Mouse (Mus musculus) layer of hippocampus, postnatal 36 days (tissue): ENCODE measurements around the gene Tet1. TPM values are rescaled to one million over a fixed set of nuclear protein-coding genes. Genes with fewer than 3 reads are reported as not detected.
"Not testable (repeated sequence)": the region's sequence is repeated elsewhere in the genome, so short reads cannot be mapped to it uniquely, and the experiment has no call there.

Experiments used
- DNase-seq, 2 experiments: peaks; one replicate each; pipeline ENCODE4 v3.0.0; 2022
- total RNA-seq, 2 experiments: library from RNA; stranded (reverse); gene quantifications; 2 replicates each; pipeline ENCODE4 v1.2.3; 2021

Gene Tet1
- total RNA-seq = 10 to 100 TPM; 17.0 to 19.4 TPM

DNA sequence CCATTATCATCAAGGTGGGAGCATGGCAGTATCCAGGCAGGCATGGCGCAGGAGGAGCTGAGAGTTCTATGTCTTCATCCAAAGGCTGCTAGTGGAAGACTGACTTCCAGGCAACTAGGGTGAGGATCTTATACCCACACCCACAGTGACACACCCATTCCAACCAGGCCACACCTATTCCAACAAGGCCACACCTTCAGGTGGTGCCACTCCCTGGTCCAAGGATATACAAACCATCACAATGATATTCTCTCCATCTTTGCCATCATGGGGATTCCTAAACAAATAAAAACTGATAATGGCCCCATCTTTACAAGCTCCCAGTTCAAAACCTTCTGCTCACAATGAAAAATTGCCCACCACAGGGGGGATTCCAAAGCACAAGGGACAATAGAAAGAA is at the start of gene Tet1:
Tet1 (minus strand) TSS at position 101 of the 400 bp plus-strand sequence.
- DNase-seq = not testable (repeated sequence)

DNA sequence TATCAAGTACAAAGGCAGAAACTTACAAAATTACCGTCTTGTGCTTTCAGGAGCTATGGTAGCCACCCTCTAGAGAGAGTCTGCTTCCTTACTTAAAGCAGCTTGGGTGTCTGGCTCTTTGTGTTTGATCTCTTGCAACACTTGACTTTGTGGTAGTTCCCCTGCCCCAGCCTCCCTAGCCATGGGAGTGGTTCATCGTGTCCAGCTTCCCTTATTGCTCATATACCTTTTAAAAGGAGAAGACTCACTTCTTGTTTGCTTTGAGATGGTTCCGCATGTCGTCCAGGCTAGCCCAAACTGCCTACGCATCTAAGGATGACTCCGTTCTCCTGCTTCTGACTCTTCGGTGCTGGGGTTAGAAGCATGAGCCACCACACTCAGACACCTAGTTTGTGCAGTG is 39.8 kb upstream of the Tet1 start:
- DNase-seq = no peak

GRCm38 (mm10) chr10:62946738-62947471 is 38.1 kb upstream of the Tet1 start, which contains the start of gene Dna2:
TSS of gene Dna2 (plus strand) at chr10:62947026.
- peak; percentile 71 to 78 for DNase-seq

- no peak for DNase-seq
Measured at GRCm38 (mm10) chr10:62944975-62945580, 36.3 kb upstream of the Tet1 start.

DNA sequence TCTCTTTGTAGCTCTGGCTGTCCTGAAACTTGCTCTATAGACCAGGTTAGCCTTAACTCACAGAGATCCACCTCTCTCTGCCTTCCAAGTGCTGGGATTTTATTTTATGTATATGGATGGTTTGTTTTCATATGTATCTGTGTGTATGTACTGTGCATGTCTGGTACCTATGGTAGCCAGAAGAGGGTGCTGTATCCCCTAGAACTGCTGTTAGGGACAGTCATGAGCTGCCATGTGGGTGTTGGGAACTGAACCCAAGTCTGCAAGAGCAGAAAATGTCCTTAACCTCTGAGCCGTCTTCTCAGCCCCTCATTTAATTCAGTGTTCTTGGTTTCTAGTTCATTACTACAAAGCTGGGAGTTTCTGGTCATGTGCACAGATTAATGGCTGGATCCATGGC is 23.6 kb upstream of the Tet1 start:
- DNase-seq = no peak

DNA sequence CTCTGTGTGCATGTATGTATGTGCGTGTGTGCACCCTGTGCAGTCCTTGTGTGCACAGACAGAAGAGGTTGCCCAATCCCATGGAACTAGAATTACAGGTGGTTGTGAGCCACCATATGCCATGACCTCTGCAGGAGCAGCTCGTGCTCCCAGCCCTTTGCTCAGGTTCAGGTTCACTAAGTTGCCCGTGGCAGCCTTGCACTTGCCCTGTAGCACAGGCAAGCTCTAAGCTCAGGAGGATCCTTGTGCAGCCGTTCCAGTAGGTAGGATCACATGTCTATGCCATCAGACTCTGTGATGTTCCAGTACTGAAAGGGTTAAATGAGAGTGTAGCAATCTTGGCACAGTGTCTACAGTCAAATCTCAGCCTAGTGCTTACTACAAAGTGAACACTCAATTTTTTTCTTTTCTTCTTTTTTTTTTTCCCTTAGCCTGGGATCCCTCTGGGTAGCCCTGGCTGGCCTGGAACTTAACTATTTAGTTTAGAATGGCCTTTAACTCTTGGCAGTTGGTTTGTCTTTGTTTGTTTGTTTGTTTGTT is 15.4 kb upstream of the Tet1 start:
- DNase-seq = no peak

DNA sequence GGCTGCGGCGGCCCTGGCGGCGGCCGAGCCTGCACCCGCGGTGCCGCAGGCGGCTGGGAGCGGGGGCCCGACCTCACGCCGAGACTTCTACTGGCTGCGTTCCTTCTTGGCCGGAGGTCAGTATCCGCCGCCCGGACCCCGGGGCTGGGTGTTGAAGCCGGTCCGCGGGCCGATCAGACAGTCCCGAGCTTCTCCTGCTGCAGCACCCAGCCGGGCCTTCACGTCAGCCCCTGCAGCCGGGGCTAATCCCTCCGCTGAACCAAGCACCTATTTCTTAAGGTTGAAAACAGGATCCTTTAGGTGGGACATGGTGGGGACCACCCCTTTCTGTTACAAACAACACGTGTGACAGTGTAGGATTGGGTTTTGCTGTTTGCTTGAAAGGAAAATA is 12.0 kb upstream of the Tet1 start:
- no peak for DNase-seq

DNA sequence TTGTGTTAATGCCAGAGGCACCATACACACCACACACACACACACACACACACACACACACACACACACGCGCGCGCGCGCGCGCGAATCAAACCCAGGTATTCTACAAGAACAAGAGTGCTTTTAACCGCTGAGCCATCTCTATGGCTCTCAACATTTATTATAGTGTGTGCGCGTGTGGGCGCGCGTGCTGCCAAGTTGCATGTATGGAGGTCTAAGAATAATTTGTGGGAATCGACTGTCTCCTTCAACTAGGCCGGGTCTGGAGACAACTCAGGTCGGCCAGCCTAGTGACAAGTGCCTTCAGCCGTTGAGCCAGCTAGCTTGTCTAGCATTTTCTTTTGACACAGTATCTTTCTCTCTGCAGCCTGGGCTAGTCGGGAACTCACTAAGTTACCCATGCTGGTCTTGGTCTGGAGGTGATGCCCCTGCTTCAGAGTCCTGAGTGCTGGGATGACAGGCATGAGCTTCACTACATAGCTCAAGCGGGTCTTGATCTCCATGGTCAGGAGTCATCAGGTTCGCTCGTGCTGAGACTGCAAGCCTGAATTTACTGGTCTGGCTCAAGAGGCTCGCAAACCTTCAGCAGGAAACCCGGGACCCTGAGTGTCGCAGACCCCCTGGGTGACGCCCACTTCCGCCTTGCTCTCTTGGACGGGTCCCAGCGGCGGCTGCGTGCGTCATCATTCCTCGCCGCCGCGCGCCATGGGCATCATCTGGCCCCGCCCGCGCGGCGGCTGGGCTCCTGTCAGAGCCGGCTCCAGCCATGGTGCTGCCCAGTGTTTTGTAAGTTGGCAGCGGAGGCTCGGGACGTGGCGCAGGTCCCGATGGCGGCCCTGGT is 11.3 kb upstream of the Tet1 start, which contains the start of gene Slc25a16:
Slc25a16 (plus strand) TSS at position 709 of the 841 bp plus-strand sequence.
- DNase-seq = peak; percentile 91 to 92

DNA sequence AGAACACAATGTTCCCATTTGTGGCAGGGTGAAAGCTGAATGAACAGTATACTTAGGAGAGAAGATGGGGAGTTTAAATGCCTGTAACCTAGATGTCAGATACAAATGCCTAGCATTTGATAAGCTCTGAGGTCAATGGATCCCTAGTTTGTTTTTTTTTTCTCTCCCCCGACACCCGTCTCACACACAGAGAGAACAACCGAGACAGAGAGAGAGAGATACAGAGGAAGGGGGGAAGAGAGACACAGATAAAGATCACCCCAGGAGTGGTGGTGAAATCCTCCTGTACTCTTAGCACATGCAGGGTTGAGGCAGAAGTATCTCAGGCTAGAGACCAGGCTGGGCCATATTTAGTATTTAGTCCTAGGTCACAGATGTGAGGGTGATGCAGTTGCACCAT is 10.2 kb upstream of the Tet1 start:
- no peak for DNase-seq

GRCm38 (mm10) chr10:62911120-62911519 is 2.3 kb upstream of the Tet1 start:
- no peak for DNase-seq

- DNase-seq = no peak
Measured at GRCm38 (mm10) chr10:62906336-62906735, 2.5 kb downstream of the Tet1 start.

- no peak for DNase-seq
Measured at GRCm38 (mm10) chr10:62902829-62903228, 6.0 kb downstream of the Tet1 start.

GRCm38 (mm10) chr10:62901826-62902225 is 7.0 kb downstream of the Tet1 start:
- no peak for DNase-seq

DNA sequence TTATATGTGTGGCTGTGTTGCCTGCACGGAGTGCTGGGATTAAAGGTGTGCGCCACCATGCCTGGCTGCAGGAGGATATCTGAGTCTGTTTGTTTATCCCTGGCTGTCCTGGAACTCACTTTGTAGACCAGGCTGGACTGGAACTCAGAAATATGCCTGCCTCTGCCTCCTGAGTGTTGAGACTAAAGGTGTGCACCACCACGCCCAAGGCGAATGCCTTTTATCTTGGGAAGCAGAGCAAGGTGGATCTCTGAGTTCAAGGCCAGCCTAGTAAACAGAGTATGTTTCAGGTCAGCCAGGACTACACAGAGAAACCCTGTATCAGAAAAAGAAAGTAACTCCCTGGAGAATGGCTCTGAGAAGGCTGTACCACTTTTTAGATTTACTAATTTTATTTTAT is 8.7 kb downstream of the Tet1 start:
- no peak for DNase-seq

- no peak for DNase-seq
Measured at GRCm38 (mm10) chr10:62898061-62898460, 10.7 kb downstream of the Tet1 start.

DNA sequence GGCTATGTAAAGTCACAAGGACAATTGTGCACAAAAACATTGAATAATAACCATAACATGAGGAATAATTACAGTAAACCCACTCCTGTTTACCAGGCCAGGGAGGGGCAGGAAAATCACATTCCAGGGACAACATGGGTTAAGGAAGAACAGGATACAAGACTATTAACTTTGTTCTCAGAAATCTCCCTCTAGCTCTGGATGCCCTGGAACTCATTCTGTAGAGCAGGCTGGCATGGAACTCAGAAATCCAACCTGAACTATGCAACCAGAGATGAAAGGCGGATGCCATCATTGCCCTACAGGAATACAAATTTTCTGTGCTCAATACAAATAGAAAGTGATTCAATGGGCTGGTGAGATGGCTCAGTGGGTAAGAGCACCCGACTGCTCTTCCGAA is 11.4 kb downstream of the Tet1 start:
- no peak for DNase-seq

- DNase-seq = no peak
Measured at GRCm38 (mm10) chr10:62896774-62897173, 12.0 kb downstream of the Tet1 start.

DNA sequence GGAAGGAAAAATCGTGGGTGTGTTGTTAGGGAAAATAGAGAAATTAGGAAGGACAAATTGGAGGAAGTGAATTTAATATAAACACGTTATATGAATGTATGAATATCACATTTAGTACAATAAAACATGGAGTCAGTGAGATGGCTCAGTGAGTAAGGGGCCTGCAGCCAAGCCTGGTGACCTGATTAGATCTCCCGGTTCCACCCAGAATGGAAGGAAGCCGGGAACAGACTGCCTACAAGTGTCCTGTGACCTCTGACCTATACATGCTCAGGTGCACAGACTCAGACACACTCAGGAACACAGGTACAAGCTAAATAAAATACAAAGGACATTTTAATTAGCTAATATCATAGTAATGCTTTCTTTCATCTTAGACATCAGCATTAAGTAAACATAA is 12.8 kb downstream of the Tet1 start:
- DNase-seq = no peak

- DNase-seq = no peak
Measured at GRCm38 (mm10) chr10:62895386-62895785, 13.4 kb downstream of the Tet1 start.

- no peak for DNase-seq
Measured at GRCm38 (mm10) chr10:62894447-62894846, 14.3 kb downstream of the Tet1 start.

DNA sequence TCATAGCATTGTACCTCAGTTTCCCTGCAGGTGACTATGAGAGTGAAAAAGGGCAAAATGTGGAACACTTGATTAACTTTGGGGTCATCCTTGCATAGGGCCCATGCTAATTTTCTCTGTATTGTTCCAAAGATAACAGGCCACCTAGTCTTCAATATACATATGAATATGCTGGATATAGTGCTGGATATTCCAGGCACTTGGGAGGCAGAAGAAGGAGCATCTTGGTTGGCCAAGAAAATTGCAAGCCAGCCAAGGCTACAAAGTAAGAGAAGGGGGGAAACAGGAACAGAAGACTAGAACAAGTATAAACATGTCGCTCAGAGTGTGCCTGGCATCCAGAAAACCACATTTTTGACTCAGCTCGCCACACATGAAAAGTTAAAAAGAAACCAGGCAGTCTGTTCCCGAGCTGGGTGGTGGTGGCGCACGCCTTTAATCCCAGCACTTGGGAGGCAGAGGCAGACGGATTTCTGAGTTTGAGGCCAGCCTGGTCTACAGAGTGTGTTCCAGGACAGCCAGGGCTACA is 15.4 kb downstream of the Tet1 start:
- no peak for DNase-seq

- DNase-seq = no peak
Measured at GRCm38 (mm10) chr10:62892549-62893232, 16.1 kb downstream of the Tet1 start.
